Mouse (Mus musculus): ENCODE measurements around the gene Dnal1. TPM values are rescaled to one million over a fixed set of nuclear protein-coding genes. Genes with fewer than 3 reads are reported as not detected.
A peak's percentile ranks its signal among the peaks of the same experiment; 100 is the strongest.

The Dnal1 gene
- total RNA-seq, 2 experiments from 2014 or later: 86.7 to 102 TPM

- intact Hi-C loops (cut with DNase I): no loop called here
Observed at GRCm38 (mm10) chr12:84158156-84158555, 44.0 kb downstream of the Dnal1 start.

GRCm38 (mm10) chr12:84160491-84160890, 46.3 kb downstream of the Dnal1 start:
- DNase-seq (ENCODE audit: low spot score in 2 of 2): no peak
- intact Hi-C loops (cut with DNase I): loop anchor here (10.0 kb wide), 1 partner anchor 154 kb away; the partner anchor contains the start of gene Zfp410

More at GRCm38 (mm10) chr12:84158156-84158555, 44.0 kb downstream of the Dnal1 start:
- DNase-seq (ENCODE audit: low spot score in 2 of 2): no peak

DNA sequence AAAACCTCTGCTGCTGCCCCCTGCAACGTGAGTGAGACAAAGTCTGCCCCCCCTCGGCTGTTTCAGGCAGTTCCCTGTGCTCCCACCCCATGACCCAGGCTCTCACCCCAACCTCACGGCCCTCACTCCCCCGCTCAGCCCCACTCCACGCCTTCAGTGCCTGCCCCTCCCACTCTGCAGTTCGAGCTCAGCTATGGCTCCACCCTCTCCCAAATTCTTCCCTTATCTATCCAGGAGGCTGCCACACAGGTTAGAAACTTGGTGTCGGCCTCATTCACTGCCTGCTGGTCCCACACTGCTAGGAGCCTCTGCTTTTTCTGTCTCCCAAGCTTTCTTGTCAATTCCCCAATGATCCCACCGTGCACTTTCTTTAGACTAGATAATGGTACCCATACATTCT, 47.0 kb downstream of the Dnal1 start:
- DNase-seq (ENCODE audit: low spot score in 2 of 2): no peak
- intact Hi-C loops (cut with DNase I): loop anchor here (10.0 kb wide), 1 partner anchor 154 kb away; the partner anchor contains the start of gene Zfp410

DNA sequence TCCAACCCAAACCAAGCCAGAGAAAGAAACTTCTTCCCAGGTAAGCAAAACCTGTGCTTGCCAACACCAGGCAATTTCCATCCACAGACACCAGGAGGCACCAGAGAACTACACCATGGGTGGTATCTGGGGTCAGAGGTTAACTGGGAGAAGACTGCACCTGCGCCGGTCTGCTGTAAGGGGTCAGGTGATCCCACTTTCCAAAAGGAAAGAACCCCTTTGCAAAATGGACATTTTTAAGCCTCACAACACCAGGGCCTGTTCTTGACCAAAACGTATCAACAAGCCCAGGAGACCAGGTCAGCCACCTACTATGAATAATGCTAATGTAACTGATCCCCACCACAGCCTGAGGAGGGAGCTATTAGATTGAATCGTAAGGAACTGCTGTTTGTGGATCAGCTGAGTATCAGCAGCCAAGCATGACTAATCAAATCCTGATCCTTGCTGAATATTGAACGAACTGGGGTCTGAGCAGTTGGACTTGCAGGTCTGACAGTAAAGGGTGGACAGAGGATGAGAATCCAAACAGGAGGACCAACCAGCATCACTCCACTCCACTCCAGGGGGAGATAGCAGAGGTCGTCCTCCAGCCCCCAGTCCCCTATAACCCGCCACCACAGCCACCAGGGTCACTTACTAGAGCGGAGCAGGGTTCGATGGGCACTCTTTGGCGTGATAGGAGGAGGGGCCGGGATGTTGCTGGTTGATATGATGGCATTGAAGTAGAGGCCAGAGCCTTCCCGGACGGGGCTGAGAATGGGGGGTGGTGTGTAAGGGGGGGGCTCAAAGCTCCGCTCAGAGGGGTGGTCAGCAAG, 47.7 kb downstream of the Dnal1 start:
- no peak for DNase-seq (ENCODE audit: low spot score in 2 of 2)
- intact Hi-C loops (cut with DNase I): loop anchor here (2.0 to 10.0 kb wide), 2 partner anchors 87 to 153 kb away; partner anchors contain the start of gene Zfp410

- no peak for DNase-seq (ENCODE audit: low spot score in 2 of 2)
- intact Hi-C loops (cut with DNase I): loop anchor here (2.0 to 10.0 kb wide), 2 partner anchors 86 to 152 kb away; partner anchors contain the start of gene Zfp410
Observed at GRCm38 (mm10) chr12:84163133-84163532, 49.0 kb downstream of the Dnal1 start.

GRCm38 (mm10) chr12:84163586-84164110, 49.5 kb downstream of the Dnal1 start:
- intact Hi-C loops (cut with DNase I): loop anchor here (2.0 to 10.0 kb wide), 2 partner anchors 85 to 151 kb away; partner anchors contain the start of gene Zfp410
- no peak for DNase-seq (ENCODE audit: low spot score in 2 of 2)

DNA sequence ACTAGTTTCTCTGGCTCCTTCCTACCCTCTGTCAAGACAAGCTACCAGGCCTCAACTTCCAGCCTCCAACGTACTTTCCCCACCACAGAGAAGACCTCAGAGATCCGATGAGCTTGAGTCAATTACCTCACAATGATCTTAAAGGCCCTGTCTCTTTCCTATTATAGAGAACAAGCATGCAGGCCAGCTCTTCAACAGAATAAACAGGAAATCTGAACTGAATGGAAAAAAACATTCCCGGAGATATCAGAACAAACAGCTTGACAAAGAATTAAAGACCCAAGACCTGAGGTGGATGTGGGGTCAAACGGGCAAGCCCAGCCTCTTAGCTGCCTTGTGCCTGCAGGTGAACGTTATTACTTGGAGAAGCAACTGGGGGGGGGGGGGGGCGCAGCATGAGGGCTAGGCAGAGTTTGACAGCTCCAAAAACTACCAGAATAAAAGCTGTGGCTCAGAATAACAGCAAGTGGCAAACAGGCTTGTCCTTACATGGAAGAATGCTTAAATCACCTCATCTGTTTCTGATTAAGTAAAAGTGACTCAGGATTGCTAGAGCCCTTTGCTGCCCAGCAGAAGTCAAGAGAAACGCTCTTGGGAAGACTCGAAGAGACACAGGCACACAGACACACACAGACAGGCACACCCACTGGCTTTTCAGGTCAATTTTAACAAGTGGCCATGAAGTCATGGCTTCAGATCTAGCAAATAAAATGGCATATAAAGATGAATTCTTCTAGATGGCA, 51.6 kb downstream of the Dnal1 start:
- intact Hi-C loops (cut with DNase I): loop anchor here (10.0 kb wide), 1 partner anchor 149 kb away; the partner anchor contains the start of gene Zfp410
- DNase-seq (ENCODE audit: low spot score in 2 of 2): no peak

DNA sequence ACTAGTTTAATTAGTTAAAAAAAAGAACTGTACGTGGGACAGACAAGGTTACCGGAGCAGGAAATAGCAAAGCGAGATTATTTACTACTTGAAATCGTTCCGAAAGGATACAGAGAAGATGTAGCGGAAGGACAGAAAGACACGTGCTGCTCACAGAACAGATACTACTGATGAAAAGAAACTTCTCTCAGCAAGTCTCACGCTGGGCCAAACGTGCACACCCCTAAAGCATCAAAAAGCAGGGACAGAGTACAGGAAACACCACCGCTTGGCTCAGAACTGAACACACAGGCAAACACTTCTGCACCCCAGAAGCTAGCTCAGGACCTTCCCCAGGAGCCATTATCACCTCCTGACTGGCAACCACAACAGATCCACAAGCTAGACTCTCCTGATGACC, 56.4 kb downstream of the Dnal1 start:
- DNase-seq (ENCODE audit: low spot score in 2 of 2): no peak
- intact Hi-C loops (cut with DNase I): no loop called here

GRCm38 (mm10) chr12:84172216-84172615, 58.0 kb downstream of the Dnal1 start:
- intact Hi-C loops (cut with DNase I): no loop called here
- DNase-seq (ENCODE audit: low spot score in 2 of 2): no peak

DNA sequence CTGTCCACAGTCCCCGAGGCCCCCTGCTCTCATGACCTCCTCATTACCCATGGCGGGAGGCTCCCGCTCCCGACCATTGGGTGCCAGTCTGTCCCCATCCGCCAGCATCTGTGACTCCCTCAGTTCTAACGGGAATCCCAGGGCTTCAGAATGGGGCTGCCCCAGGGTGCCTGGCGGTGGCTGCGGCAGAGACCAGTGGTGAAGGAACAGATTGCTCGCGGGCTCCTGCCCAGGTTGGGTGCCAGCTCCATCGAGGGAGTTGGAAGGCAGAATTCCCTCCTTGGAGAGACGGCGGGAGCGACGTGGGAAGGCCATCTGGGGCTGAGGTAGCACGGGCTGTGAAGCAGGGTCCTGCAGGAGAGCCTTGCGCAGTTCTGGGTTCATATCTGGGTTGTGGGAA, 58.7 kb downstream of the Dnal1 start:
- peak in 1 of 2 experiments; percentile 50 for DNase-seq (ENCODE audit: low spot score in 2 of 2)
- intact Hi-C loops (cut with DNase I): no loop called here

DNA sequence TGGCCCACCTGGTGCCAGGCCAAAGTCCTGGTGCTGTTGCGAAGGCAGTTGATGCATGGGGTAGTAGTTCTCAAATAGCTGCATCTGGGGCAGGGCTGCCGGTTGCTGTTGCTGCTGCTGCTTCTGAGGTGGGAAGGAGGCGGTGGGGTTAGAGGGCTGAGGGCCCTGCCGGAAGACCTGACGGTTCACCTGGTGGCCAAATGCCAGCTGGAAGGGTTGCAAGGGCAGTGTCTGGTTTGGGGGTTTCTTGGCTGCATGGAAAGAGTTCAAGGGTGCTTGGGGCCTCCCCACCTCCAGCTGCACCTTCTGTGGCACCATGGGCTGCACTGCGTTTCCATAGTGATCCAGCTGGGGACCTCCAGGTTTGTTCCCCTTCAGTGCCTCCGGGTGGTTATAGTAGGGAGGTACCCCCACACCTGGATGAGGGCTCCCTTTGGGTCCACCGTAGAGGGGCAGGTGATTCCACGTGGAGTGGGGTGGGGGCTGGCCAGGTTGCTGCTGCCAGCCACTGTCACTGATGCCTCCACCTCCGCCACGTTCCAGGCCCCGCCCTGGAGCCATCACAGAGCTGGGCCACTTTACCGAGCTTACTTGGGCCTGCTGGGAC, 59.2 kb downstream of the Dnal1 start:
- DNase-seq (ENCODE audit: low spot score in 2 of 2): no peak
- intact Hi-C loops (cut with DNase I): no loop called here

DNA sequence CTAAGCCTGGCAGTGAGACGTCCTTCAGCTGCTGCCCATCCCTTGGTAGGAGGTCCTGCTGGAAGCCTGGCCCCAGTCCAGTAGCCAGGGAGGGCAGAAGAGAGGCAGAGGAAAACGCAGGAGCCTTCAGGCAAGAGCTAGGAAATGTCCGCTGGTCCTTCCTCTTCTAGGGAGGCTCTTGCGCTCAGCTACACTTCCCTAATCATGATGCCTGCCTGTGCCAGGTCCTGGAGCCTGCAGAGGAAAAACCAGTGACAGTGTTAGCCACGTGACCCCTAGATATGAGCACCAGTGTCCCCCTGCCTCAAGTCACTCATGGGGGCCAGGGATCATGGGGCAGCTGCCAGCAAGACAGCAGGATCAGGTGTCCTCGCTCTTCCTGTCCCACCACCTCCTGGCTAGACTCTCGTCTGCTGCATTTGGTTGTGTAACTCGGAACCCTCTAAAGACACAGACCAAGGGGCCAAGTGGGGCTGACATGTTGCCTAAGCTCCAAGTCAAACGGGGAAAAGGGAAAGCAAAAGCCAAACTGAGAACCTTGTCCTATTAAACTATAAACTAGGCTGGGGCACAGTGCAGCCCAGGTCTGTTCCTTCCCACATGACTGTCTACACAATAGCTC, 60.1 kb downstream of the Dnal1 start:
- no peak for DNase-seq (ENCODE audit: low spot score in 2 of 2)
- intact Hi-C loops (cut with DNase I): no loop called here

DNA sequence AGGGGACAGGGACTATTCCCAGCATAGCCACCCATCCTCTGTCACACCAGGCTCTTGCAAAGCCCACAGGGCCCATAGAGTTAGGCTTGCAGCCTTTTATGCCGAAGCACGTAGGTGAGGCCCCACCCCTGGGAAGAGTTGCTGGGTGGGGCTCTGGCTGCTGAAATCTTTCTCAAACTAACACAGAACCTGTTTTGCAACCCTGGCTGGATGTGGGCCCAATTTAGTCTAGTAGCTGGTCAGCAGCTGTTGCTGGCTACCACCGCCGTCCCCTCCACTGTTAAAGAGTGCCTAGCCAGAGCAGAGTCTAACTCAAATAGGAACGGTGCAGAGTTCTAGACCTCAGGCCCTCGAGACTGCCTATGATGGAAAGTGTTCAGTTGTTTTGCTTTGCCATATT, 60.7 kb downstream of the Dnal1 start:
- intact Hi-C loops (cut with DNase I): loop anchor here (5.0 kb wide), 1 partner anchor 42 kb away; the partner anchor contains the start of gene Elmsan1
- no peak for DNase-seq (ENCODE audit: low spot score in 2 of 2)

DNA sequence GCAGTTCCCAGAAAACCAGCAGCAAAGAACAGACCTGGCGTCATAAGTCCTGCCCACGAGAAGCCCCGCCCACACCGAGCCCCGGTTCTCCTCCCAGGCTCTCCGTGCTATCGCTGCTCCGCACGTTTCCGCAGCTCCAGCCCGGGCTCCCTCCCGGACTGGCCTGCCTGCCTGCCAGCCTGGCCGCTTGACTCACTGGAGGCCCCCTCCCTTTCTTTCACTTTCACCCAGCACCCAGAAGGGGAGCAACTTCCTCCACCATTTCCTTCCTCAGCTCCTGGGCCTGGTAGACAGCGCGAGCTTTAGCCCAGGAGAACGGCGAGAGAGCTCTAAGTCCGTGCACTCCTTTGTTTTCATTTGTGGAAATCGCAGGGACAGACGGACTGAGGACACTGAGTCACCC, 61.5 kb downstream of the Dnal1 start:
- DNase-seq (ENCODE audit: low spot score in 2 of 2): peak; percentile 82 to 86
- intact Hi-C loops (cut with DNase I): loop anchor here (5.0 kb wide), 1 partner anchor 42 kb away; the partner anchor contains the start of gene Elmsan1

DNA sequence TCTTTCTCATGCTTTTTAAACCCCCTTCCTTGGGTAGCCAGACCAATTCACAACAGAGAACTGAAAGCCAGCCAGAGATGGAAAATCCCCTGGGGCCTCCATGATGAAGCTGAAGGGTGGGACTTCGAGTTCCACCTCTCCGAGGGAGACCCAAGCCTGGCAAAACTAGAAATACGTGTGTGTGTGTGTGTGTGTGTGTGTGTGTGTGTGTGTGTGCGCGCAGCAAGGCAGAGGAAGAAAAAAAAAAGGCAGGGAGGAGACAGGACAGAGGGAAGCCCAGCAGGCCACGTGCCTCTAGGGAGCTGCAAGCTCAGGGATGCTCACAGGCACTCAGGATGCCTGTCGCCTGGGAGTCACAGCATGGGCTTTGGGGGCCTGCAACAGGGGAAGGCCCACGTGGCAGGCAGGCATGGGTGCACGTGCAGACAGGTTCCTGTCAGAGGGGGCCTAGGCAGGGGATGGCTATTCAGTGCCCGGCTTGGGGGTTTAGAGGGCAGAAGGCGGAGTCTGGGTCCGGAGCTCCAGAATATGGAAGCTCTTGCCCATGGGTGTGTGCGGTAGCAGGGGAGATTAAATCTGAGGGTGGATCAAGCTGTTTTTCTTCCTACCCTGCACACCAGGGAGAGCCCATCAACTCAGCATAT, 62.1 kb downstream of the Dnal1 start:
- peak; percentile 41 to 48 for DNase-seq (ENCODE audit: low spot score in 2 of 2)
- intact Hi-C loops (cut with DNase I): loop anchor here (5.0 kb wide), 1 partner anchor 41 kb away; the partner anchor contains the start of gene Elmsan1

- intact Hi-C loops (cut with DNase I): loop anchor here (5.0 kb wide), 1 partner anchor 40 kb away; the partner anchor contains the start of gene Elmsan1
- DNase-seq (ENCODE audit: low spot score in 2 of 2): no peak
Observed at GRCm38 (mm10) chr12:84176886-84177765, 63.0 kb downstream of the Dnal1 start.

- DNase-seq (ENCODE audit: low spot score in 2 of 2): no peak
- intact Hi-C loops (cut with DNase I): loop anchor here (5.0 kb wide), 1 partner anchor 39 kb away; the partner anchor contains the start of gene Elmsan1
Observed at GRCm38 (mm10) chr12:84178052-84178451, 63.9 kb downstream of the Dnal1 start.
